Mouse (Mus musculus): ENCODE measurements around the gene Pik3c2a.

DNA sequence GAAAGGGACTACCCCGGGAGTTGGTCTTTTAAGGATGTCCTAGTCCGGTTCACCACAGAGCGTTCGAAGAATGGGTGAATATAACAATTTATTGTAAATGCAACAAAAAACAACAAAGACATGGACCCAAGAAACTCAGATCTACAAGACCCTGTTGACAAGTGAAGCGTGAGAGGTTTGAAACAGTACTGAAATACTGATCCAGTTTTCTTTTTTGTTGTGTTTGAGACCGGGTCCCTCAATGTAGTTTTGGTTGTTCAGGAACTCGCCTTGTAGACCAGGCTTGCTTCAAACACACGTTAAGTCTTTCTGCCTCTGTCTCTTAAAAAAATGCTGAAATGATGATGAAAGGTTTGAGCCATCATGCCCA is 108.6 kb downstream of the Pik3c2a start:
- TF ChIP-seq CTCF (IDR thresholded peaks at IDR 0.05; ENCODE audit: borderline replicate concordance, insufficient read depth, low read depth, low read length) (no peak), POLR2A (IDR thresholded peaks at IDR 0.05; ENCODE audit: borderline replicate concordance, insufficient read depth, low read length) (no peak)

Data from cerebellum, adult 2 months (tissue).